Mouse (Mus musculus): Measurements from ENCODE around the gene Fbxw19. TPM values are rescaled to one million over a fixed set of nuclear protein-coding genes. Genes with fewer than 3 reads are reported as not detected.
"Not testable (repeated sequence)": the region's sequence is repeated elsewhere in the genome, so short reads cannot be mapped to it uniquely, and the experiment has no call there.

Gene Fbxw19
- polyA plus RNA-seq (2014; fragmentation: Nextera tagmentation; extraction: Ambion mirVana): not detected in 2 replicates

DNA sequence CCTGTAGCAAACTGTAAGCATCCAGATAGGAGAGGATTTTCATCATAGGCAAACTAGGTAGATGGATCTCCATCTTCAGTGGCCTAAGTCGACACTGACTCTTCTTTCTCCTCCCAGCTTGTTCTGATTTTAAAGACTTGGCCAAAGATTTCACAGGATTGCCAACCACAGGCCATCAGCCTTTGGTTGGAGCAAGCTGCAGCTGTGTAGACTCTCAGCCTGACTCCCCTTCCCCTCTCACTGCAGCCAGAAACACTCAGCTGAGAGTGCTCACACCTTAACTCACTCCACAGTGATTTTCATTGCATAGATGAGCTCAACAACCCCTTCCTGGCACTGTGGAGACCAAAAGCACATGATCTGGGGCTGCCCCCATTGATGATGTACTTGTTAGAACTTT lies at the start of gene Fbxw19:
TSS of gene Fbxw19 (minus strand) at position 101 of the 400 bp plus-strand sequence.
- H3K4me1 ChIP-seq (ENCODE audit: insufficient read depth); H3K9ac ChIP-seq; DNase-seq; ATAC-seq (ENCODE audit: insufficient read depth); H3K27me3 ChIP-seq (ENCODE audit: insufficient read depth, low read length); H3K4me3 ChIP-seq (ENCODE audit: low read depth, low read length); H3K36me3 ChIP-seq (ENCODE audit: insufficient read depth); H3K4me2 ChIP-seq; H3K27ac ChIP-seq (ENCODE audit: low read depth); H3K9me3 ChIP-seq (ENCODE audit: low read depth, low read length): not testable (repeated sequence)
- 62% methylated on average over 1 of the region's 1 CpGs for WGBS

DNA sequence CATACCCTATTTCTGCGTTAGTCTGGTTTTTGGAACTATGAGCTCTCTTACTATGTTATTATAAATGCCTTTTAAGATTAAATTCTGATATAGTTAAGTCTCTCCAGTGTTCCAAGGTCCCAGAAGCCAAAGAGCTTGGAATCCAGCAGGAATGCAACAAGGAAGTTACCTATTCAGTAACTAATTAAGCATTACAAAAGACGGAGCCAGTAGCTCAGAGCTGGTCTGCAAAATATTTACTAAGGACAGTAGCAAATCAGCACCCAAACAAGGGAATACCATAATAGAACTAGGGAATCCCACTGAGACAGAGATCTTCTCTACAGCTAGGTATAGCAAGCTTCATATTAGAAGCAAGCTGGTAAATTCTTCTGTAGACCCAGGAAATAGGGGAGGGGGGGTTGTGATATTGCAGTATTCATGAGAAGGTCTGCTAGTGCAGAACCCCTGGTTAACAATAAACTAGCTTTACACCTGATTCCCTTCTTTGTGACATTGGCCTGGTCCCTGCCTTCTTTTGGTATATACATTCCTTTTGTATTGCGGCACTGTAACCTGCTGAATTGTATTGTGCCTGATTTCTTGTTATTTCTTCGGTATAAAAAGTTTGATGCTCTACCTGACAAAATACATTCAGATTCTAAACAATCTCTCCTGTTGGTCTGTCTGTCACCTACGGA lies 27.9 kb upstream of the Fbxw19 start:
- no peaks in the 10 kb centered on the region for H3K9me3 ChIP-seq (ENCODE audit: low read depth, low read length)
- WGBS: 78% methylated on average over 5 of the region's 5 CpGs
- H3K36me3 ChIP-seq (ENCODE audit: insufficient read depth): no peaks in the 10 kb centered on the region
- no peak overlapping the region for H3K27ac ChIP-seq (ENCODE audit: low read depth)
- no peaks in the 10 kb centered on the region for H3K4me1 ChIP-seq (ENCODE audit: insufficient read depth)
- no peak overlapping the region for H3K9ac ChIP-seq
- ATAC-seq (ENCODE audit: insufficient read depth) (no peak), DNase-seq (no peak)
- no peaks in the 10 kb centered on the region for H3K27me3 ChIP-seq (ENCODE audit: insufficient read depth, low read length)
- H3K4me3 ChIP-seq (ENCODE audit: low read depth, low read length): no peak overlapping the region
- TF ChIP-seq CTCF (IDR thresholded peaks at IDR 0.05; ENCODE audit: low read depth): no peak
- no peak overlapping the region for H3K4me2 ChIP-seq

DNA sequence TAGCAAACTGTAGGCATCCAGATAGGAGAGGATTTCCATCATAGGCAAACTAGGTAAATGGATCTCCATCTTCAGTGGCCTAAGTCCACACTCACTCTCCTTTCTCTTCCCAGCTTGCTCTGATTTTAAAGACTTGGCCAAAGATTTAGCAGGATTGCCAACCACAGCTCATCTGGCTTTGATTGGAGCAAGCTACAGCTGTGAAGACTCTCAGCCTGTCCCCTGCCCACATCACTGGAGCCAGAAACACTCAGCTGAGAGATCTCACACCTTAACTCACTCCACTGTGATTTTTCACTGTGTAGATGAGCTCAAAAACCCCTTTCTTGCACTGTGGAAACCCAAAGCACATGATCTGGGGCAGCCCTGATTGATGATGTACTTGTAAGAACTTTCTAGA lies 46.6 kb downstream of the Fbxw19 start, which contains the start of gene Fbxw16:
TSS of gene Fbxw16 (minus strand) at position 101 of the 400 bp plus-strand sequence.
- no peaks in the 10 kb centered on the region for H3K4me1 ChIP-seq (ENCODE audit: insufficient read depth)
- H3K27me3 ChIP-seq (ENCODE audit: insufficient read depth, low read length): no peaks in the 10 kb centered on the region
- no peak for TF ChIP-seq CTCF (IDR thresholded peaks at IDR 0.05; ENCODE audit: low read depth)
- no peak within 1 kb of the TSS for H3K4me3 ChIP-seq (ENCODE audit: low read depth, low read length)
- no peak within 1 kb of the TSS for H3K4me2 ChIP-seq
- no peak for ATAC-seq (ENCODE audit: insufficient read depth)
- no peak for DNase-seq
- no peak within 1 kb of the TSS for H3K9ac ChIP-seq
- no peak within 1 kb of the TSS for H3K27ac ChIP-seq (ENCODE audit: low read depth)
- H3K9me3 ChIP-seq (ENCODE audit: low read depth, low read length): no peaks in the 10 kb centered on the region
- no peaks in the 10 kb centered on the region for H3K36me3 ChIP-seq (ENCODE audit: insufficient read depth)

DNA sequence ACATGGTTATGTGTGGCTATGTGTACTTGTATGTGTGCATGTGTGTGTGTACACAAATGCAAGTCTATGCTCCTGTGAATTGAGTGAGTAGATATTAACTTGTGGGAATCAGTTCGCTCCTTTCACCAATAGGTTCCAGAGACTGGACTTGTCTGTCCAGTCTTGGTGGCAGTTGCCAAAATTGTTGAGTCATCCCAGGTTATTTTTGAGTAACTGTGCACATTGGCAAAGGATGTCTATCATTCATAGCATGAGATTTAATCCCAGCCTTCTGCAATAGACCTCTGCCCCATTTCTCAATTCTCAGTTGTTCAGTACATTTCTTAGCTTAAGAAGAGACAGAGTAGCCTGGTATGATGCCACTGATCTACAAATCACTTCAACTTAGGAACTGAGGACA lies 62.7 kb downstream of the Fbxw19 start:
- no peak overlapping the region for H3K4me2 ChIP-seq
- ATAC-seq (ENCODE audit: insufficient read depth) (no peak), DNase-seq (no peak)
- no peak overlapping the region for H3K27ac ChIP-seq (ENCODE audit: low read depth)
- no peaks in the 10 kb centered on the region for H3K36me3 ChIP-seq (ENCODE audit: insufficient read depth)
- no peaks in the 10 kb centered on the region for H3K4me1 ChIP-seq (ENCODE audit: insufficient read depth)
- no peak for TF ChIP-seq CTCF (IDR thresholded peaks at IDR 0.05; ENCODE audit: low read depth)
- no peak overlapping the region for H3K9ac ChIP-seq
- no peak overlapping the region for H3K4me3 ChIP-seq (ENCODE audit: low read depth, low read length)
- H3K27me3 ChIP-seq (ENCODE audit: insufficient read depth, low read length): no peaks in the 10 kb centered on the region
- no peaks in the 10 kb centered on the region for H3K9me3 ChIP-seq (ENCODE audit: low read depth, low read length)
- 93% methylated on average over 1 of the region's 1 CpGs for WGBS

Other genes starting within 250 kb of the Fbxw19 start
- gene Fbxw14, start 208.2 kb downstream of the Fbxw19 start, polyA plus RNA-seq (2014; fragmentation: Nextera tagmentation; extraction: Ambion mirVana): not detected in 2 replicates
- gene Fbxw28, start 156.2 kb downstream of the Fbxw19 start, polyA plus RNA-seq (2014; fragmentation: Nextera tagmentation; extraction: Ambion mirVana): not detected in 2 replicates
- gene Fbxw22, start 91.6 kb downstream of the Fbxw19 start, polyA plus RNA-seq (2014; fragmentation: Nextera tagmentation; extraction: Ambion mirVana): not detected in 2 replicates
- gene Fbxw16, start 46.7 kb downstream of the Fbxw19 start, polyA plus RNA-seq (2014; fragmentation: Nextera tagmentation; extraction: Ambion mirVana): not detected in 2 replicates
- not detected in 2 replicates for gene Fbxw15, start 72.4 kb upstream of the Fbxw19 start, polyA plus RNA-seq (2014; fragmentation: Nextera tagmentation; extraction: Ambion mirVana)
- gene Fbxw24, start 130.2 kb upstream of the Fbxw19 start, polyA plus RNA-seq (2014; fragmentation: Nextera tagmentation; extraction: Ambion mirVana): not detected in 2 replicates
- not detected in 2 replicates for gene Fbxw25, start 168.8 kb upstream of the Fbxw19 start, polyA plus RNA-seq (2014; fragmentation: Nextera tagmentation; extraction: Ambion mirVana)
- 0.12 TPM in 1 of 2 replicates, not detected in the other for gene Fbxw18, start 206.8 kb upstream of the Fbxw19 start, polyA plus RNA-seq (2014; fragmentation: Nextera tagmentation; extraction: Ambion mirVana)